Mouse (Mus musculus): Measurements from ENCODE around the gene Dusp12. TPM values are rescaled to one million over a fixed set of nuclear protein-coding genes. Genes with fewer than 3 reads are reported as not detected.

Gene Dusp12
- 28.7 and 29.3 TPM in 2 replicates for polyA plus RNA-seq (2014; fragmentation: Nextera tagmentation; extraction: Ambion mirVana)

GRCm38 (mm10) chr1:170884978-170885561 lies at the start of gene Dusp12, which contains the start of gene Gm26620:
Gene Dusp12 (minus strand): TSS chr1:170885540.
Gene Gm26620 (plus strand): TSS chr1:170885065.
- WGBS = under 1% methylated on average over 46 of the region's 46 CpGs

GRCm38 (mm10) chr1:170934383-170934782 lies 49.0 kb upstream of the Dusp12 start:
- no peak for ATAC-seq (replicated peaks; ENCODE audit: low FRiP score)
- Histone ChIP-seq H3K36me3 (ENCODE audit: control insufficient read depth, insufficient read depth, low read length) (no peaks in the 10 kb centered on the region), H3K27me3 (ENCODE audit: control insufficient read depth, insufficient read depth, low read length) (no peaks in the 10 kb centered on the region), H3K4me3 (ENCODE audit: low read depth, low read length) (no peak overlapping the region), H3K27ac (ENCODE audit: low read depth, low read length) (no peak overlapping the region), H3K4me1 (replicated peaks; ENCODE audit: control insufficient read depth, insufficient read depth, low read length) (no peaks in the 10 kb centered on the region), H3K4me2 (ENCODE audit: low read depth, low read length, severe bottlenecking) (no peak overlapping the region), H3K9me3 (ENCODE audit: control insufficient read depth, low read length) (no peaks in the 10 kb centered on the region), H3K9ac (ENCODE audit: low read length) (no peak overlapping the region)
- DNase-seq (ENCODE audit: low spot score) = no peak
- 83% methylated on average over 2 of the region's 2 CpGs for WGBS

More at GRCm38 (mm10) chr1:170884978-170885561, at the start of gene Dusp12, which contains the start of gene Gm26620:
- H3K4me2 ChIP-seq (ENCODE audit: low read depth, low read length, severe bottlenecking) = peak within 1 kb of the TSS; percentile 73
- peak; percentile 91 for ATAC-seq (replicated peaks; ENCODE audit: low FRiP score)
- no peaks in the 10 kb centered on the region for H3K4me1 ChIP-seq (replicated peaks; ENCODE audit: control insufficient read depth, insufficient read depth, low read length)
- H3K9ac ChIP-seq (ENCODE audit: low read length) = peak within 1 kb of the TSS; percentile 86
- no peaks in the 10 kb centered on the region for H3K27me3 ChIP-seq (ENCODE audit: control insufficient read depth, insufficient read depth, low read length)
- peak within 1 kb of the TSS; percentile 15; the same call in 1 of the 2 replicates for H3K27ac ChIP-seq (ENCODE audit: low read depth, low read length)
- H3K9me3 ChIP-seq (ENCODE audit: control insufficient read depth, low read length) = no peaks in the 10 kb centered on the region
- peak within 1 kb of the TSS; percentile 93 for H3K4me3 ChIP-seq (ENCODE audit: low read depth, low read length)
- DNase-seq (ENCODE audit: low spot score) = peak; percentile 91
- no peaks in the 10 kb centered on the region for H3K36me3 ChIP-seq (ENCODE audit: control insufficient read depth, insufficient read depth, low read length)

DNA sequence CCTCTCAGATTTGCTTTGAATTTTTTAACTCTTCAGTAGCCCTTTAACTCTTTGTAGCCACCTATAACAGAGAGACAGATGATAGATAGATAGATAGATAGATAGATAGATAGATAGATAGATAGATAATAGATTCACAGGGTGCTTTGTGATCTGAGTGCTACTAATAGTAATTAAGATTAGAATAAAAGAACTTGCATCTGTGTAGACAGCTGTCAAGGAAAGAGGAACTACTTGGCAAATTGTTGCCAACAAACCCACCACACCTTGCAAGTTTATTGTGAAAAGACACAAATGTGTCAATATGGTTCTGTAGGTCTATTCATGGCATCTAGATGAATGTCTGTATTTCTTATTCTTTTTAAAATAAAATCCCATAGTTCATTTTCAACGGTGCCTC lies 48.6 kb upstream of the Dusp12 start:
- Histone ChIP-seq H3K27ac (ENCODE audit: low read depth, low read length) (no peak overlapping the region), H3K36me3 (ENCODE audit: control insufficient read depth, insufficient read depth, low read length) (no peaks in the 10 kb centered on the region), H3K4me3 (ENCODE audit: low read depth, low read length) (no peak overlapping the region), H3K9ac (ENCODE audit: low read length) (no peak overlapping the region), H3K27me3 (ENCODE audit: control insufficient read depth, insufficient read depth, low read length) (no peaks in the 10 kb centered on the region), H3K4me2 (ENCODE audit: low read depth, low read length, severe bottlenecking) (no peak overlapping the region), H3K9me3 (ENCODE audit: control insufficient read depth, low read length) (no peaks in the 10 kb centered on the region), H3K4me1 (replicated peaks; ENCODE audit: control insufficient read depth, insufficient read depth, low read length) (no peaks in the 10 kb centered on the region)
- DNase-seq (ENCODE audit: low spot score) = no peak
- ATAC-seq (replicated peaks; ENCODE audit: low FRiP score) = no peak
- WGBS = 85% methylated on average over 1 of the region's 1 CpGs

GRCm38 (mm10) chr1:170933386-170933920 lies 48.1 kb upstream of the Dusp12 start:
- no peak overlapping the region for H3K4me2 ChIP-seq (ENCODE audit: low read depth, low read length, severe bottlenecking)
- H3K4me1 ChIP-seq (replicated peaks; ENCODE audit: control insufficient read depth, insufficient read depth, low read length) = no peaks in the 10 kb centered on the region
- H3K27me3 ChIP-seq (ENCODE audit: control insufficient read depth, insufficient read depth, low read length) = no peaks in the 10 kb centered on the region
- H3K9ac ChIP-seq (ENCODE audit: low read length) = no peak overlapping the region
- 82% methylated on average over 6 of the region's 6 CpGs for WGBS
- no peaks in the 10 kb centered on the region for H3K36me3 ChIP-seq (ENCODE audit: control insufficient read depth, insufficient read depth, low read length)
- DNase-seq (ENCODE audit: low spot score) (no peak), ATAC-seq (replicated peaks; ENCODE audit: low FRiP score) (no peak)
- H3K27ac ChIP-seq (ENCODE audit: low read depth, low read length) = no peak overlapping the region
- no peak overlapping the region for H3K4me3 ChIP-seq (ENCODE audit: low read depth, low read length)
- no peaks in the 10 kb centered on the region for H3K9me3 ChIP-seq (ENCODE audit: control insufficient read depth, low read length)

- no peaks in the 10 kb centered on the region for H3K4me1 ChIP-seq (replicated peaks; ENCODE audit: control insufficient read depth, insufficient read depth, low read length)
- ATAC-seq (replicated peaks; ENCODE audit: low FRiP score) (no peak), DNase-seq (ENCODE audit: low spot score) (no peak)
- no peaks in the 10 kb centered on the region for H3K9me3 ChIP-seq (ENCODE audit: control insufficient read depth, low read length)
- no peak overlapping the region for H3K4me3 ChIP-seq (ENCODE audit: low read depth, low read length)
- no peaks in the 10 kb centered on the region for H3K36me3 ChIP-seq (ENCODE audit: control insufficient read depth, insufficient read depth, low read length)
- no peaks in the 10 kb centered on the region for H3K27me3 ChIP-seq (ENCODE audit: control insufficient read depth, insufficient read depth, low read length)
- no peak overlapping the region for H3K27ac ChIP-seq (ENCODE audit: low read depth, low read length)
- no peak overlapping the region for H3K4me2 ChIP-seq (ENCODE audit: low read depth, low read length, severe bottlenecking)
- no peak overlapping the region for H3K9ac ChIP-seq (ENCODE audit: low read length)
- WGBS = 88% methylated on average over 3 of the region's 3 CpGs
Measured at GRCm38 (mm10) chr1:170932043-170932442, 46.7 kb upstream of the Dusp12 start.

DNA sequence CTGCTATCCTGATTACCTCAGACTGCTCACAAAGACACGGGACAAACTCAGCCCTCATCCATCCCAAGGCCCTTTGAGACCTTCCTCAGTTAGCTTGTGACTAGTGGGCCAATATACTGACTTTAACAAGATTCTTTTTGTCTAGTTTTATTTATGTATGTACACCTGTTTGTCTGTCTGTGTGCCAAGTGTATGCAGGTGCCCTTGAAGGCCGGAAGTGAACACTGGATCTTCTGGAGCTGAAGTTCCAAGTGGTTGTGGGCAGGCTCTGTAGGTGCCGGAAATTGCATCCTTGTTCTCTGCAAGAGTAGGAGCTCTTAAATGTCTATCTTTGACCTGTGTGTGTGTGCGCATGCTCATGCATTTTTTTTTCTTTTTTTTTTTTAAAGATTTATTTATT lies 43.9 kb upstream of the Dusp12 start:
- no peak overlapping the region for H3K9ac ChIP-seq (ENCODE audit: low read length)
- ATAC-seq (replicated peaks; ENCODE audit: low FRiP score) (no peak), DNase-seq (ENCODE audit: low spot score) (no peak)
- H3K4me2 ChIP-seq (ENCODE audit: low read depth, low read length, severe bottlenecking) = no peak overlapping the region
- H3K27ac ChIP-seq (ENCODE audit: low read depth, low read length) = no peak overlapping the region
- H3K36me3 ChIP-seq (ENCODE audit: control insufficient read depth, insufficient read depth, low read length) = no peaks in the 10 kb centered on the region
- H3K4me1 ChIP-seq (replicated peaks; ENCODE audit: control insufficient read depth, insufficient read depth, low read length) = no peaks in the 10 kb centered on the region
- WGBS = 84% methylated on average over 4 of the region's 4 CpGs
- H3K9me3 ChIP-seq (ENCODE audit: control insufficient read depth, low read length) = no peaks in the 10 kb centered on the region
- no peaks in the 10 kb centered on the region for H3K27me3 ChIP-seq (ENCODE audit: control insufficient read depth, insufficient read depth, low read length)
- H3K4me3 ChIP-seq (ENCODE audit: low read depth, low read length) = no peak overlapping the region

- no peaks in the 10 kb centered on the region for H3K36me3 ChIP-seq (ENCODE audit: control insufficient read depth, insufficient read depth, low read length)
- H3K4me2 ChIP-seq (ENCODE audit: low read depth, low read length, severe bottlenecking) = no peak overlapping the region
- 73% methylated on average over 2 of the region's 2 CpGs for WGBS
- no peaks in the 10 kb centered on the region for H3K9me3 ChIP-seq (ENCODE audit: control insufficient read depth, low read length)
- H3K27me3 ChIP-seq (ENCODE audit: control insufficient read depth, insufficient read depth, low read length) = no peaks in the 10 kb centered on the region
- H3K4me1 ChIP-seq (replicated peaks; ENCODE audit: control insufficient read depth, insufficient read depth, low read length) = no peaks in the 10 kb centered on the region
- H3K9ac ChIP-seq (ENCODE audit: low read length) = no peak overlapping the region
- H3K27ac ChIP-seq (ENCODE audit: low read depth, low read length) = no peak overlapping the region
- no peak for DNase-seq (ENCODE audit: low spot score)
- no peak overlapping the region for H3K4me3 ChIP-seq (ENCODE audit: low read depth, low read length)
- ATAC-seq (replicated peaks; ENCODE audit: low FRiP score) = no peak
Measured at GRCm38 (mm10) chr1:170928467-170928866, 43.1 kb upstream of the Dusp12 start.

GRCm38 (mm10) chr1:170927378-170927777 lies 42.0 kb upstream of the Dusp12 start, which contains the start of gene Fcrla:
Gene Fcrla (minus strand): TSS chr1:170927583.
- H3K4me2 ChIP-seq (ENCODE audit: low read depth, low read length, severe bottlenecking) = no peak within 1 kb of the TSS
- H3K4me3 ChIP-seq (ENCODE audit: low read depth, low read length) = no peak within 1 kb of the TSS
- H3K27me3 ChIP-seq (ENCODE audit: control insufficient read depth, insufficient read depth, low read length) = no peaks in the 10 kb centered on the region
- no peak for ATAC-seq (replicated peaks; ENCODE audit: low FRiP score)
- H3K9ac ChIP-seq (ENCODE audit: low read length) = no peak within 1 kb of the TSS
- no peaks in the 10 kb centered on the region for H3K9me3 ChIP-seq (ENCODE audit: control insufficient read depth, low read length)
- DNase-seq (ENCODE audit: low spot score) = no peak
- no peaks in the 10 kb centered on the region for H3K4me1 ChIP-seq (replicated peaks; ENCODE audit: control insufficient read depth, insufficient read depth, low read length)
- H3K36me3 ChIP-seq (ENCODE audit: control insufficient read depth, insufficient read depth, low read length) = no peaks in the 10 kb centered on the region
- 85% methylated on average over 3 of the region's 3 CpGs for WGBS
- H3K27ac ChIP-seq (ENCODE audit: low read depth, low read length) = no peak within 1 kb of the TSS

DNA sequence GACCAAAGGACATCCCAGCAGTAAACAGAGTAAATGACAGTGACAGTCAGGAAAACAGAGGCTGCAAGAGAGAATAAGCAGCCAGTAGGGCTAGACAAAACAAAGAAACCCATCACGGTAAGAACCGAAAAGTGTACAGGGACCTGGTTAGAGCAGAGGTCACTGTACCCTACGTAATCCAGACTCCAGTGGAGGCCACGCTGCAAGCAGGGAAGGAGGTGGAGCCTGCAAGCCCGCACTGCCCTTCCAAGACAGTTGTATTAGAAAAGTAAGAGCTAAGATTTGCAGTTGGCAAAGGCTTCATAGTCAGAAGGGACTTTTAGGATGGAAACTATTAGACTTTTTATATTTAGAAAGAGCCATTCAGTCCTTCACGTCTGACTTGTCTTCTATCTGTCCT lies 41.6 kb upstream of the Dusp12 start:
- no peak for ATAC-seq (replicated peaks; ENCODE audit: low FRiP score)
- DNase-seq (ENCODE audit: low spot score) = no peak
- 72% methylated on average over 6 of the region's 6 CpGs for WGBS

More for the DNA sequence above, 41.6 kb upstream of the Dusp12 start:
- Histone ChIP-seq H3K4me1 (replicated peaks; ENCODE audit: control insufficient read depth, insufficient read depth, low read length) (no peaks in the 10 kb centered on the region), H3K4me2 (ENCODE audit: low read depth, low read length, severe bottlenecking) (no peak overlapping the region), H3K36me3 (ENCODE audit: control insufficient read depth, insufficient read depth, low read length) (no peaks in the 10 kb centered on the region), H3K9me3 (ENCODE audit: control insufficient read depth, low read length) (no peaks in the 10 kb centered on the region), H3K27ac (ENCODE audit: low read depth, low read length) (no peak overlapping the region), H3K27me3 (ENCODE audit: control insufficient read depth, insufficient read depth, low read length) (no peaks in the 10 kb centered on the region), H3K9ac (ENCODE audit: low read length) (no peak overlapping the region), H3K4me3 (ENCODE audit: low read depth, low read length) (no peak overlapping the region)
